Mouse (Mus musculus): Measurements from ENCODE around the gene Lin28a.

The Lin28a gene

DNA sequence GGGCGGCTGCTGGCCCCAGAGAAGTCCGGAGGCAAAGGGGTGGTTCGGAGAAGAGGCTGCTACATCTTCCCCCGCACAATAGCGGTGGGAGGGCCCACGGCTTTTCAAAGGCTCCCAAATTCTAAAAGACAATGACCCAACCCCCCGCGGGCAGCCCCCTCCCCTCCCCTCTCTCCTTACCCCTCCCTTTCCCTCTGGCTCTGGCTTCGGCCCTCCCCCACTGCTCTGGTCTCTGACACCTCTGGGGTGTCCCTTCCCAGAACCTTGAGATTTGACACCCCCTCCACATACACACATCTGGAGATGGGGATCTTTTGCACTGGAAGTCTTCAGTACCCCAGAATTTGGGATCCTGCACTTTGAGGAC, at the start of gene Lin28a:
TSS of gene Lin28a (minus strand) at position 63 of the 367 bp plus-strand sequence.
- DNase-seq (ENCODE audit: low read depth): no peak

DNA sequence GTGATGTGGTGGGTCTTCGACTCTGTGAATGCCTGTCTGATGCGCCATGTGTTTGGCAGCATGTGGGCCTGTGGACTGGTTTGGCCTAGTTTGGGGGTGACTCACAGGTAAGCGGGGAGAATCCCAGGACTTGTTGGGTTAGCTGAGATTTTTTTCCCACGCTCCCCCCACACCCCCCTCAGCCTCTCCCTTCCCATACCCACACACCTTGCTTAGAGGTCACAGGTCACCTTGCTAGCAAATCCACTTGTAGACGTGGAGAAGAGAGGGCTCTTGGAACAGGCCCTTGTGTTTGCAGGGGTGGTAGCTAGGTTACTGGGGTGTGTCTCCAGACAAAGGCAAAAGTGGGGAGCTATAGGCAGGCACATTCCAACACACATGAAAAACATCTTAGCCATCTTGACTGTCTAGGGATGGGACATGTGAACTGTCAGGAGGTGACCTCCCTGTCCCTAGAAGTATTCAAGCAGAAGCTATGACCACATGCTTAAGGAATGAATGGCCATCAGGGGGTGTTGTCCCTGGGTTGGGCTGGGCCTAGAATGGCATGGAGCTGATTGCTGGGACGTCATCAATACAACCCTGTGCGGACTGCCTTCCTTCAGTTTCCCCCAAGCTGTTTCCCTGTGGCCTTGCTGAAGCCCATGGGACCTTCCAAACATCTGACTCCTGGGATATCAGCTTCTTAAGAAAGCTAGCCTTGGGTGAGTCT, 49.3 kb upstream of the Lin28a start:
- no peak for DNase-seq (ENCODE audit: low read depth)

DNA sequence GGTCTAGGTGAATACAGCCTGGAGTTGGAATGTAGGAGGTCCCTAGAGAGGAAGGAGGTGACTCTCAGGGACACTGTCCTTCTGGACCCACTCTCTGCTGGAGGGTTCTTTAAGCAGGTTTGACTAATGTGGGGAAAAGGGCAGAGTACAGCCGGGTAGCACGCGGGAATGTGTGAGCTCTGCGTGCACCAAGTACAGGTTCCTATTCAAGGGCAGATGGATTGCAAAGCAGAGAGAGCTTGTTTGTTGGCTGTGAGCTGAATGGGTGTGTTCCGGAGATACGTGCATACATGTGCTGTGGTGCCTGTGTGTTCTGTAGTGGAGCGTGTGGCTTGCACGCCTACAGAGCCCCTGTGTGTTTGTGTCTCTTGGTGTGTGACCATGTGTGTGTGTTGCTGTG, 48.7 kb upstream of the Lin28a start:
- no peak for DNase-seq (ENCODE audit: low read depth)

DNA sequence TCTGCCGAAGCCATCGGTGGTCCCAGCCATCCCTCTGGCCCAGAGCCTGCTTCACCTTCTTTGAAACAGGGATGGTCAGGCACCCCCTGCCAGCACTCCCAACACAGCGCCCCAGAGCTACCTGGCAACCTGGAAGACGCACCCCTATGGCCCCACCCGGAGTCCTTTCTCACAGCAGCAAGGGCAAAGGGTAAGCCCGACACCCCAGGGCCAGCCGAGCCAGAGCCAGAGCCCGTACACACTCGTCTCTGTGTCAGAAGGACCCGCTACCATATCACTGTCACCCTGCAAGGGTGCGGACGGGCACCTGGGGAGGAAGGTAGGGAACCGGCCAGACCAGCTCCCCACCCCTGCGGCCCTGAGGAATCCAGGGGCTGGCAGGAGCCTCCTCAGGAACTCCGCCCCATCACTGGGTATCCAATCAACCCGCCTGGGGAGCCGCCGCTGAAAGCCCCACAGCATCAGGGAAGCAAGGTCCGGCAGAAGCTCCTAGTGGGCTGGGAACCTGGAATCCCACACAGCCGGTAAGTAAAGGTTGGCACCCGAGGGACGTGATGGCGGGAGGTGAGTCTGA, 46.9 kb upstream of the Lin28a start:
- DNase-seq (ENCODE audit: low read depth): no peak

DNA sequence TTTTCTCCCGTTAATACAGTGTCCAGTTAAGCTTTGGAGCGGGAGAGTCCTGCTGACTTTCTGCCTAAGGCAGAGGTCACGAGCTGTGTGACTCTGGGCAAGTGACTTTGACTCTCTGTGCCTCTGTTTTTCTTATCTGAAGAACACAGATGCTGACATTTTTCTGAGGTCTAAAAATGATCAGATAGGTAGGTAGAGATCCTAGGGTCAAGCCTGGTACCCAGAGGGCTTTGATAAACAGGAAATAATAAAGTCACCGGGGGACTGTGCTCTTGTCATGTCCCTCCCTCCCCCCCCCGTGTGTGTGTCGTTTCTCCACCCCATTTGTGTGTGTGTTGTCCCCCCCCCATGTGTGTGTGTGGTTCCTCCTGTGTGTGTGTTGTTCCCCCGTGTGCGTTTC, 43.9 kb upstream of the Lin28a start:
- no peak for DNase-seq (ENCODE audit: low read depth)

DNA sequence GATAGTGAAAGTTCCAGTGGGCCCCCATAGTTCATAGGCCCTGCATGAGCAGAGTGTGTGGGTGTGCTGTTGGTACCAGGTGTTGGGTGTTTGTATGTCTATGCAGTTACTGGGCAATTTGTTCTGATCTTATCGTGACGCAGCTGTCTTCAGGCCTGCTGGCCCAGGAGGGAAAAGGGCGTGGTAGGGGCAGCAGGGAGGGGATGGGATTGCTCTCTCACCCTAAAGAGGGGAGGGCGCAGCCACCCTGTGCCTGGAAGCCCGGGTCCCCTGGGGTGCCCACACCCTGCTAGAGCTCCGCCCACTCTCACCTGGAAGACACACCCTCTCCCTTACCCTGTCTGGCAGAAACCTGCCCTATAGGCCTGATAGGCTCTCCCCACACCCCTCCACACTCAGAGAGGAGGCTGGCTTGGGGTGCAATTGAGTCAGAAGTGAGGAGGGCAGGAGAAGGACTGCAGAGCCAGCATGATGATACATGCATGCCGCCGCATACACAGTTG, 43.4 kb upstream of the Lin28a start:
- DNase-seq (ENCODE audit: low read depth): peak; percentile 86

DNA sequence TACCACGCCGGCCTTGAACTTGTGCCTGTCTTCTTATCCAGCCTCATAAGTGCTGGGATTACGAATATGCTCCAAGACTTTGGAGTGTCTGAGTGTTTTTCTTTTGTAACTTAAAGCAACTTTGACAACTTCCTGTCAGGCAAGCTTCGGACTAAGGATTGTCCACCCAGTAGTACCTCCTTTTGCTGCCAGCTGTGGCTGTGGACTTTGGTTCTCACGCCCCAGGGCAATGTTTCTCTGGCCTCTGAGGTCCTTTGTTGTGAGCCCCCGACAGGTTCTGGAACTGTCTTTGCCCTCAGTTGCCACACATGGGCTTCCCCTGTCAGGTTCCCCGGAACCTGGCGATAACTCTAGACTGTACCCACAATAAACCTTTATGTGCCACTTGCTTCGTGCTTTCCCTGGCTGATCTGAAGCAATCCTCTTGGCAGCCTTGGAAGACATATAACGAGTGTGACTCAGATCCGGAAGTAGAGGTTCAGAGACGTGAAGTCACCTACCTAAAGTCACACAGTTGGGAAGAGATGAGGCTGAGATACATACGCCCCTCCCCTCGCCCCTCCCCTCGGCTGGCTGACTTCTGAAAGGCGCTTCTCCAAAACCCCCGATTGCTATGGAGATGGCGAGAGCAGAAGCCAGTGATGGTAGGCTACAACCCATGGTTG, 42.7 kb upstream of the Lin28a start:
- peak; percentile 93 for DNase-seq (ENCODE audit: low read depth)

DNA sequence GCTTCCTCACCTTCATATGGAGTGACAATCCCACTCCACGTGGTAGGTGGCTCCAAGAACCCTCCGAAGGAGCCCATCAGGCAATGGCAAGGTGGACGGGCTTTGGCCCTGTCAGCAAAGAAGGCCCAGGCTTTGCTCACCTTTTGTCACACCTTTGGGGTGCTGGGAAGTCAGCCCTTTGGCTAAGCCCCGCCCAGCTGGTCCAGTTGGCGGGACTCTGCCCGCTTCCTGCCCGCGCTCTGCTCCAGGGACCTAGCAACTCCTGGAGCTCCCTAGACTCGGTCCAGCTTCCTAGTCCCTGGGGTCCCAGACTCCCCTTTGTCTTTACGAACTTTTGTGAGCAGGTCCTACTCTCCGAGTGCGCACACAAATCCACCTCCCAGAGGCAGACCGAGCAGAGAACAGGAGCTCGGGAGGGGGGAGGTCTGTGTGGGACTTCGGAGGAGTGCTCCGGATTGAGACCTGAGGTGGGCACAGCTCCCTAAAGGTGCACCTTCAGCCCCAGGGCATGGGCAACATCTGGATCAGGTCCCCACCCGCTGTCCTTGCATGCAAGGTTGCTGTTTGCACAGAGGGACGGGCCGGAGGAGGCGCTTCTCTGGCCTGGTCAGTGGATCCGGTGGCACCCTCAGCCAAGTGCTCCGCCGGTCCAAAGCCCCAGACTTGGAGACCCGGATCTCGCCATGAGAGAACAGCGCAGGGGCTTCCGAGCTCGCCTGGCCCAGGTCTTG, 41.7 kb upstream of the Lin28a start, which contains the start of gene Crybg2:
TSS of gene Crybg2 (plus strand) at position 681 of the 731 bp plus-strand sequence.
- DNase-seq (ENCODE audit: low read depth): no peak

DNA sequence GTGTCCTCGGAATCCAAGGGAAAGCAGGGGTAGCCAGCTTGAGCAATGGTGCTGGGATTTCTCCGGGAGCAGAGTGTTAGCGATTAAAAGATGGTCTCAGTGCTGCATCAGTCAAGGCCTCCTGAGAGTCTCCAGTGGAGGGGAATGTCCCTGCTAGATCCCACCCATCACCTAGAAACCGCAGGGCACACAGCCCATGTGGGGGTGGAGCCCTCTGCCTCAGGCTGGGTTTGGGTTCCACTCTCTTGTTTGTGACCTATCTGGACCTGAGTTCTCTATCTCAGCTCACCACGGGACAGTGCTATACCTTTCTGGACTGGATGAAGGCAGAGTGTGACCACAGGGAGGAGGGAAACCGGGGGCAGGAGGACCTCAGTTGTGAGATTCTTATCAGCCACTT, 40.3 kb upstream of the Lin28a start:
- DNase-seq (ENCODE audit: low read depth): peak; percentile 87

DNA sequence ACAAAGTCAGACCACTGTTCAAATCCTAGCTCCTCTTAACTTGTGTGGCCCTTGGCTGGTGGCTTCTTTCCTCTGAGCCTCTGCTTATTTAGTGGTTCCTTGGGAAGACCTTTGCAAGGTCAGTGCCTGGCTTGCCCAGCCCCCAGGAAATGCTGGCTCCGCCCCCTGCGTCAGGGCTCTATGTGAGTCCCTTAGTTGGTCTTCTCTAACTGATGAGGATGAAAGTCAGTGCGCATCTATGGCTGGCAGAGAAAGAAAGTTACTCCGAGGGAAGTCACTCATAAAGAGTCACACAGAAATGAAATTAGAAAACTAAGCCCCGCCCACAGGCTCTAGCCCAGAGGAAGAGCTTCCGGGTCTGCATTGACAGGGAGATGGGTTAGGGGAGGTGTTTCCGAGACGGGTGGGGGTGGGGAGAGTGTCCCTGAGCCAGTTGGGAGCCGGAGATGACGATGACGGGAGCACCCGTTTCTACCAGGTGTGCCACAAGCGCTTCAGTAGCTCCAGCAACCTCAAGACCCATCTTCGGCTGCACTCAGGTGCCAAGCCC, 39.6 kb upstream of the Lin28a start:
- DNase-seq (ENCODE audit: low read depth): peak; percentile 94

DNA sequence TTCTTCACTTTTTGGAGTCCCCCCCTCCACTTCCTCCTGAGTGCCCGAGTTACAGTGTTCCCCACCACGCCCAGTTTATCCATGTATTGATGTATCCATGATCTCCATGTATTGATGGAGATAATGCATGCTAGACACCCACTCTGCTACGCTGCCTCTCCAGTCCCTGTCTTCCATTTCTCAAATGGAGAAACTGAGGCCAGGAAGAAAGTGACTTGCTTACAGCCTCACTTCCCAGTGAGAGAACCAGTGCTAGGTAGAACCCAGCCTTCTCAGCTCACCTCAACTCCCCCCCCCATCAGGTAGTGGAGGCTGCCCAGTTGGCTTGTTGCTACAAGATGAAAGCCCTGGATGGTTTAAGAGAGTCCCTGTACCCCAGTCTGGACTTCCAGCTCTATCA, 34.9 kb upstream of the Lin28a start, which contains the start of gene Zfp683:
TSS of gene Zfp683 (plus strand) at position 301 of the 400 bp plus-strand sequence.
- DNase-seq (ENCODE audit: low read depth): no peak

DNA sequence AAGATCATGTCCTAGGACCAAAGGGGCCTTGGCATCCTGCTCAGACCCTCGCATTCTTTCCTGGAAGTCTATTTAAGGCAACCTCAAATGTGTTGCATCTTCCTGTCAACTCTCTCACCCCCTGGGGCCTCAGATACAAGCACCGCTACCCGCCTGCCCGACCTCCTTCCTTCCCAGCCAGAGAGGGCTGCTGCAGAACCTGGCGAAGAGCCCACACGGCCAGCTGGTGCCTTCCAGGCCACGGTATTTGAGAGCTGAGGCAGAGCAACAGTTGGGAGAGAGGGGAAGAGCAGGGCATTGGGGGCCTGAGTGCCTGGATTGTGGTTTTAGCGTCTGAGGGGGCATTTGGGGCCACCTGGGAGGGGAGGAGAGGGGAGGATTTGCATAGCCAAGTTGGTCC, 33.9 kb upstream of the Lin28a start:
- DNase-seq (ENCODE audit: low read depth): no peak

DNA sequence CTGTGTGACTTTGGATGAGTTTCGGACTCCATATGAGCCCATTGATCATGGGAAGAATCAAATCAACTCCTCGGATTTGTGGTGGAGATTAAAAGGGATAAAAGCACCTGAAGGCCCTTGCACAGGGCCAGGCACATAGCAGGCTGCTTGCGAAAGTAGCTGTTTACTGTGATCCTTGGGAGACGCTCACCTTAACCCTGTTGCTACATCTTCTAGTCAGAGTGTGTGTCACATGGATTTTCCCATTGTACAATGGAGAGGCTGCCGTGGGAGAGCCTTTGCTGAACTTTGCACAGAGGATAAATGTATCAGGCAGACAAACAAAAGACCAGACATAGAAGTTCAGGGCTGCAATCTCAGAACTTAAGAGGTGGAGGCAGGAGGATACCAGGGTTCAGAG, 33.3 kb upstream of the Lin28a start:
- no peak for DNase-seq (ENCODE audit: low read depth)

DNA sequence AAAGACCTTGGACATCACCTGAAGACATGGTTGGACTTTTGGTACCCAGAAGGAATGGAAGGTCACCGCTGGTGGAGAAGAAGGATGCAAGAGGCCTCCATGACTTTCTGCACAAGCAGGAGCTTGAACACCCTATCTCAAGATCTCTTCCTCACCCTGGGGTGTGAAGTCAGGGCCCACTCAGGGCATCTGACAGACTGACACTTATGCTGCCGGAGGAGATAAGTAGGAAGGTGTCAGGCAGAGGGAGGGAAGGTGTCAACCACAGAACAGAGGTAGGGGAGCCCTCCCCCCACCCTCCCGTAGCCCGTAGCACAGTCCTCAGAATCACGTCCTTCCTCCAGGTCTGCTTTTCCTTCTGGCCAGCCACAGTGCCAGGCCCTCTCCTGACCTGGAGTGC, 29.0 kb upstream of the Lin28a start:
- peak; percentile 67 for DNase-seq (ENCODE audit: low read depth)

DNA sequence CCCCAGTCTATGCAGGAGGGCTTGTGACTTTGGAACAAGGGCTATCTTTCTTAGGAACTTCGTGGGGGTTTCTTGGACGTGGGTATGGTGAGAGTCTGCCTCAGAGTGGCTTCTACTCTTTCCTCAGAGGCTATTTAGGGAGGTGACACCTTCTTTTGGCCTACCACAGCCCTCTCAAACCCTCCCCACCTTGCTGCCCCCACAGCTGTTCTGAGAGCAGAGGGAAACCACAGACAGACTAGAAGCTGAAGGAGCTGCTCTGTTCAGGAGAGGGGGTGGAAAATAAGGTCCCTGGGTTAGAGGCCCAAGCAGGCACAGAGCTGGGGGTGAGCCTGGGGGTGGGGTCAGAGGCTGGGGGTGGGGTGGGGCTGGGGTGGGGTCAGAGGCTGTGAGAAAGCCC, 24.4 kb upstream of the Lin28a start:
- DNase-seq (ENCODE audit: low read depth): peak; percentile 66

DNA sequence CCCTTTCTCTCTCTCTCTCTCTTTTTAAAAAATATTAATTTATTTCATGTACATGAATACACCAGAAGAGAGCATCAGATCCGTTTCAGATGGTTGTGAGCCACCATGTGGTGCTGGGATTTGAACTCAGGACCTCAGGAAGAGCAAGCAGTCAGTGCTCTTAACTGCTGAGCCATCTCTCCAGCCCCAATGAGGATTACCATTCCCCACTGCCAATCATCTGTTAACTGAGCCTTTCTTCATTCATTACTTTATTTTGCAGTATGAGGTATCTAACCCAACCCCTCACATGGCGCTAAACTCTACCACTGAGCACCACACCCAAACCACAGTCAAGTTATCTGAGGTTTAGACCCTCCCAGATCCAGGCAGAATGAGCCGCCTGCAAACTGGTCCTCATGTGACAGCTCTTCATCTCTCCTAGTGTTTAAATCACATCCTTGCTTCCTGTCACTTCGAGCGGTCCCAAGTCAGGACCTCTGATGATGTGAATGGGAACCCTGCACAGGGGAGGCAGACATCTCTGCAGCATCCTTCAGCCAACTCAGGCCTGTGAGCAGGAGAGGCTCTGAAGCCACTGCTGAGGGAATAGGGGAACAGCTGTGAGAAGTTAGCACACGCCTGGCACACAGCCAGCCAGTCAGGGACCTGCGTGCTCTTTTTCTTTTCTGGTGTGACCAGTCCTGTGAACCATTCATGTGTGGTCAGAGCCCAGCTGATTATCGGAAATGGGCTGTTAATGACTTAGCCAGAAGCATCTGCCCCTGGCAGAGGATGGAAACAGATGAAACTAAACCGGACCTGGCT, 22.9 kb upstream of the Lin28a start:
- peak; percentile 76 for DNase-seq (ENCODE audit: low read depth)

DNA sequence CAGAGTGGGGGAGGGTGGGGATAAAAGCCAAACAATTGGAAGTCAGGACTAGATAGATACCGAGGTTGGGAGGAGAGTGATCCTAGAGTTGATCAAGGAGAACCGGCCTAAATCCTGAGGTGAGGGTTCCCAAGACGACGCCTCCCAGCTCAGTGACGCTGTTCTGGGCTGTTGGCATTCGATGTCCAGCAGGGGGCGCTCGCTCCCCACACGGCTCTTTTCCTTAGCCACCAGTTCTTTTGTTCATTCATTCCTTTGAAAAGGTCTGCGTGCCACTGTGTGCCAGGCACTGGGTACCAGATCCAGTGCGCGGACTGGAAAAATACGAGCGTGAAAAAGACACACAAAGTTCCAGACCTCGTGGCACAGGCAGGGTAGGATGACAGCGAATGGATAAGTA, 17.3 kb upstream of the Lin28a start:
- DNase-seq (ENCODE audit: low read depth): peak; percentile 92

DNA sequence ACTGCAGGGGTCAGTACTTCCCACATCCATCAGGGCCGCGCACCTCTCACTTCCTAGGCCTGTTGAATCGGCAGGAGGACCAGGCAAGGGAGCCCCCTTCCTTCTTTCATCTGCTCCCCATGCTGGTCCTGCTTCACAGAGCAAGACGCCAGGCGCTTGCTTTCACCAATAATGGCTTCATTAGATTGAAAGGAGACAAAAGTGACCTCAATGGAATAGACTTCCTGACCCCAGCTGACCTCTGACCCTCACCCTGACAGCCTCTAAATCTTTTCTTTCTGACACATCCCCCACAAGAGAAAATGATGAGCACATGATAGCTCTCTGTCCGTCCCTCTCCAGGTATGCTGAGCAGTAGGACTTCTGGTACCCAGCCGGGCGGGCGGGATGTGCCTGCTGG, 7.2 kb upstream of the Lin28a start:
- DNase-seq (ENCODE audit: low read depth): no peak

DNA sequence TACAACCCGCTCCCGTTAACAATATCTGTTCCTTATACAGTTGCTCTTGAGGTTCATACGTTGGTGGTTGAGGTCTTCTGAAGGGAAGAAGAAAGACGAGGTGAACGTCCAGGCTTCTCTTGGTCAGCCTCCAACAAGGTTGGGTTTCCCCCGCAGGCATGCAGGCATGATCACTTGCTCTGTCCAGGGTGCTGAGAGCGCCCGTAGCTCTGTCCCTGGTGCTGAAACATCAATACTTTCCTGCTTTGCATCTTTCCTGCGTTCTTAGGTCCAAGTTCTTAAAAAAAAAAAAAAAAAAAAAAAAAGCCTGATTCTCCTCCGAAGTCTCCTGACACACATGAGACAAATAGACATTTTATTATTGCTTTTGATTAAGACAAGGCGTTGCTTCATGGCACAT, 2.0 kb upstream of the Lin28a start:
- DNase-seq (ENCODE audit: low read depth): peak; percentile 85

DNA sequence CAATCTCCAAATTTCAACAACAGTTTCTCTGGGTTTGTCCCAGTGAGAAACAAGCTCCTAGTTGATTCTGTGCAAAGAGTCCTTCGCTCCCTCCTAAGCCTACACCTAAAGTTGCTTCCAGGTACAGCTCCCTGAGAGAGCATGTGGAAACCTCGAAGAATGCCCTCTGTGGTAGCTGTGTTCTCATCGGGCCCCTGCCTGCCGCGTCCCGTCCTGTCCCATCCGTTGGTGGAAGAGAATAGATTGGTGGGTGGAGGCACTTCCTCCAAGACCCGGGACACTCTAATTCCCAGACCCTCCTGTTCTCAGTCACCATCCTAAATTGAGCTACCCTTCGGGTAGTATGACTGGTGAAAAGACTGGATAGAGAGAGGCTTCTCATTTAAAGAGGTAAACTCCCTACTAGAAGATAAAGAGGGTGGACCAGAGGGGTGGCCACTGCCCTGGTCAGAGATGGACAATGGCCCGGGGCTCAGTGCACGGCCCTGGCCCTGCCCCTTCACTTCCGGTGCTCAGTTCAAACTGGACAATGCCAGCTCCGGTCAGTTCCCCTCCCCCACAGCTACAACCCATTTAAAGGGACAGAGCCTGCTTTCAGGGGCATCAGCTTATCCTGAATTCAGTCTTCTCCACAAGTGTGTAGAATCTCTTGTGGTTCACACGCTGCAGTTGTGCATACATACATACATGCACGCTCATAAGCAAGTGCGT, 1.2 kb upstream of the Lin28a start:
- DNase-seq (ENCODE audit: low read depth): no peak

DNA sequence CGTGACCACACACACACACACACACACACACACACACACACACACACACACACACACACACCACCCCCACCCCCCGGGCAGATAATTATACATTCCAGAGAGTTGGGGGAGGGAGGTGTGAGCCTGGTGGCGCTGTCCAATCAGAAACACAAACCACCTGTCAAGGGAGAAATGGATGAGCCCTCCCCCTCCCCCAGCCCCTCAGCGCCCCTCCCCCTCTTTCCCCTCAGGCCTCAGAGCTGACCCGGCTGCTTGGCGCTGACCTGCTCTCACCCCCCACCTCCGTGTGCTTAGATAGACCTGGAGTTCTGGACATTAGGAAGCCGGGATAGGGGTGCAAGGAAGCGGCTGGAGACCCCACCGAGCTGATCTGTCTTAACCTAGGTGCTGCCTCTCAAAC, 569 bp upstream of the Lin28a start:
- DNase-seq (ENCODE audit: low read depth): no peak

Data from induced T-regulatory cell, adult 2 months (primary cell).